Mouse (Mus musculus): ENCODE measurements around the gene Dgke.
"Not testable (repeated sequence)": the region's sequence is repeated elsewhere in the genome, so short reads cannot be mapped to it uniquely, and the experiment has no call there.

The Dgke gene

GRCm38 (mm10) chr11:89073541-89073940, 6.9 kb upstream of the Dgke start, which contains the start of gene Gm525:
Gm525 (plus strand) TSS chr11:89073841.
- DNase-seq: no peak

DNA sequence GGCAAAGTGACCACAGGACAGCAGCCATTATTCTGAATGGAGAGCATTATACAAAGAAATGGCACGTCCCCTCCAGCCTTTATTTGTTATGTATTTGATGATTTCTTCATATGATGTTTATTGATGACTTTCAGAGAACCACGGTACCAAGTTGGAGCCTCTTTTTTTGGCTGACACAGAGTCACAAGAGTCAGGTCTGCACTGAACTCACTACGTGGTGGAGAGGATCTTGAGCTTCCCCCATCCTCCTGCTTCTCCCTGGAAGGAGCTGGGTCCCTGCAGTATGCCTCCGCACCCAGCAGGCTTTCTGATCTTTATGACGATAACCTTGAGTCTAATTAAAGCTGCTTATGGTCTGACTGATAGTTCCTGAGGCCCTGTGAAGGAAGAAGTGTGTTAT, 4.9 kb upstream of the Dgke start:
- peak; percentile 55 for DNase-seq

DNA sequence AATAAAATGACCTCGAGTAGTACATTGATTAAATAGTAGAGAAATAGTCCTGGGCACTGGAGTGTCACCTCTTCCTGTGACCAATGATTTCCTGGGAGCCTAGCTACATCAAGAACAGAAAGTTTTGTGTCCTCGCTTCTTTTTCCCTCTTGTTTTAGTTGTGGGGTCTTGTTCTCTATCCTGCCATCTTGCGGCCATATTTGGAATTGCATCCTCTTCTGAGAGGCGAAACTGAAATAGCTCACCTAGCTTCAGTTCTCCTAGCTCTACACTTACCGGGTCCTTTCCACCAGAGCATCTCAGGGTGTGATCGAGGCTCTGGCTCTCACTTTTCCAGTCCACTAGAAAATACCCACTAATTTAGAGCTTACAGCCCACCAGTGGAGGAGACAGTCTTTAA, 2.7 kb upstream of the Dgke start:
- peak; percentile 94 for DNase-seq

DNA sequence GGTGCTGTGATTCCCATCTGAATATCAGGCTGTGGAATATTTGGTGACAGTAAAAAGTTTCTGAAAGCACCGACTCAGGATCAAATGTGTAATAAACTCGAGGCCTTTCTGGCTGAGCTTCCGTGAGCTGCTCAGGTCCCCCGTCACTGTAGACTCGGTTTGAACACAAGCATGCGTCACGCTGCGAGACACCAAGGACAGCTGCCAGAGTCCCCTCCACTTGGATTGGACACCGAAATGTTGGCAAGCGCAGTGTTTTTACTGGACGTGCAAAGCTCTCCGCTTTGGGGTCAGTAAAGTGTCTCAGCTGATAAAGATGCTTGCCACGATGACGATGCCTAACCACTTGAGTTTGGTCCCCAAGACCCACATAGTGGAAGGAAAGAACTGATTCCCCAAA, 2.0 kb upstream of the Dgke start:
- peak; percentile 98 for DNase-seq

- DNase-seq: peak; percentile 89
Observed at GRCm38 (mm10) chr11:89067871-89068490, 1.3 kb upstream of the Dgke start.

GRCm38 (mm10) chr11:89067301-89067822, 712 bp upstream of the Dgke start:
- peak; percentile 98 for DNase-seq

- DNase-seq: peak; percentile 86
Observed at GRCm38 (mm10) chr11:89066126-89066525, 524 bp downstream of the Dgke start.

DNA sequence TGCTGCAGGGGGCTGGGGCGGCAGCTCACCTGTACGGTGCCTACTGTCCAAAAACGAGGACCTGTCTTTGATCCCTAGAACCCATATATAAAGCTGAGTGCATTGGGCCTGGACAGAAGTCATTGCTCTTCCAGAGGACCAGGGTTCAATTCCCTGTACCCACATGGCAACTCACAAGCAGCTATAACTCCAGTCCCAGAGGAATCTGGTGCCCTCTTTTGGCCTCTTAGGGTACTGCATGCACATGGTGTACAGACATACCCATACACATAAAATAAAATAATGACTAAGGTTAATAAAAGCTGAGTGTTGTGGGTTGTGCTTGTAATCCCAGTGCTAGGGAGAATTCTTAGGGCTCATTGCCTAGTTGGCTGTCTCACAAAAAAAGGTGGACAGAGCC, 1.4 kb downstream of the Dgke start:
- DNase-seq: peak; percentile 87

DNA sequence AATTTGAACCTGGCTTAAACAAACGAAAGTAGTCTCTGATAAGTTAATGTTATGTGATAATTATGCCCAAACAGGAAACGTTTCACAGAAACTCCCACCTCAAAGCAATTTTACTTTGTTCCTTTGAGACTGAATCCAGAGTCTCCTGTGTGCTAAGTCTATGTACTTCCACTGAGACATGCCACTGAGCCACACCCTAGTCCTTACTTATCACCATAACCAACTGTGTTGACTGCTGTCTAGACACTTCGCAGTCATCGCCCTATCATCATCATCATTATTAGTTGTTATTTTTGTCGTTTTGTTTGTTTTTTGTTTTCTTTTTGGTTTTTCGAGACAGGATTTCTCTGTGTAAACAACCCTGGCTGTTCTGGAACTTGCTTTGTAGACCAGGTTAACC, 2.3 kb downstream of the Dgke start:
- no peak for DNase-seq

GRCm38 (mm10) chr11:89061362-89061761, 5.3 kb downstream of the Dgke start:
- DNase-seq: no peak

DNA sequence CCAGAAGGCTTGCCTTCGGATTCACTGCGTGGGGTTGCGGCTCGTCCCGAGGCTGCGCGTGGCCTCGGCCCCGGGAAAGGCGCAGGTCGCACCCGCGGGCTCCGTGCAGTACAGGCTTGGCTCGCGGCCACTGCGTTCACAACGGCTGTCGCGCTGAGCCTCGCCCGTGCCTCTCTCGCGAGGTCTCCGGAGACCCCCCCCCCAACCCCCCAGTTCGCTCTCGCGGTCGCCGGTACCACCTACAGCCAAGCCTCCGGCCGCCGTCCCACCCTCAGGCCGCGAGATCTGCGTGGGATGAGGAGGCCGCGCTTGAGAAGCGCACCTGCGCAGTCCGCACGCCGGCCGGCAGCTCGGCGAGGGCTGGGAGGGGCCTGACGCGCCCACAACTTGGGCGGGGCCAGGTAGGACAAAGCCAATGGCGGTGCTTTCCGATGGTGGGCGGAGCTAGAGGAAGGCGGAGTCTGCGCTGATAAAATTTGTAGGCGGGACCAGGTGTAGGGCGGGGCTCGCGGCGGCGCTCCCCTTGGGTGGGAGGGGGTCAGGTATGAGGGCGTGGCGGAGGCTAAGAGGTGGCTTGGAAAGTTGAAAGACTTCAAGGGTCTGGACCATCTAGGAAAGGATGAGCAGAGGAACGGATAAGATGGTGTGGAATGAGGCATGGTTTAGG, 6.1 kb downstream of the Dgke start:
- peak; percentile 99 for DNase-seq

GRCm38 (mm10) chr11:89059919-89060422, 6.7 kb downstream of the Dgke start:
- peak; percentile 92 for DNase-seq

DNA sequence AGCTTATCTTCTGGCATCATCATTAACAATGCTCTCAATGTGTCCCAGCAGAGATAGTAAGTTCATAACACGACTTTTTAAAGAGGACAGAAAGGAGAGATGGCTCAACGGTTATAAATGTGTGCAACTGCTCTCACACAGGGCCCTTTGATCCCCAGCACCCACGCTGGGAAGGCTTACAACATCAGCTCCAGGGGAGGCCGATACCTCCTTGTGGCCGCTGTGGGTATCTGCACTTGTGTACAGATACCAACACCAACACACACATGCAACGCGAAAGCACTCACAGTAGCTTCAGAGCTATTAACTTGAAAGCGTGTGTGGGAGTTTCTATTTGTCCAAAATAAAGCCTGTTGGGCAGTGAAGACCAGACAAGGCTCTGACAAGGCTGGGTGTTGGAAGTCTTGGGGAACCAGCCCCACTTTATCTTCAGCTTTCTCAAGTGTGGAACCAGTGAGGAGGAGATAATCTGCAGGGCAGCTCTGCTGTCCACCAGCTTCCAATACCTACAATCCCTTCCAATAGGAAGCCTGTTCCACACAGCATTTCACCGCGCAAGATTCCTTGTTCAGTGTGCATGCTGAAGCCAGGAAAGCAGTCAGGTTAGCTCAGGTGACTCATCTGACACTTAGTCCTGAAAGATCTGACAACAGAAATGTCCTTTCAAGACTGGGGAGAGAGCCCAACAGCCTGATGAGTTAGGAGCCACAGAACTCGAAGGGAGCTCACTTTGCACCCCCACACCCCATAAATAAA, 8.0 kb downstream of the Dgke start:
- no peak for DNase-seq

DNA sequence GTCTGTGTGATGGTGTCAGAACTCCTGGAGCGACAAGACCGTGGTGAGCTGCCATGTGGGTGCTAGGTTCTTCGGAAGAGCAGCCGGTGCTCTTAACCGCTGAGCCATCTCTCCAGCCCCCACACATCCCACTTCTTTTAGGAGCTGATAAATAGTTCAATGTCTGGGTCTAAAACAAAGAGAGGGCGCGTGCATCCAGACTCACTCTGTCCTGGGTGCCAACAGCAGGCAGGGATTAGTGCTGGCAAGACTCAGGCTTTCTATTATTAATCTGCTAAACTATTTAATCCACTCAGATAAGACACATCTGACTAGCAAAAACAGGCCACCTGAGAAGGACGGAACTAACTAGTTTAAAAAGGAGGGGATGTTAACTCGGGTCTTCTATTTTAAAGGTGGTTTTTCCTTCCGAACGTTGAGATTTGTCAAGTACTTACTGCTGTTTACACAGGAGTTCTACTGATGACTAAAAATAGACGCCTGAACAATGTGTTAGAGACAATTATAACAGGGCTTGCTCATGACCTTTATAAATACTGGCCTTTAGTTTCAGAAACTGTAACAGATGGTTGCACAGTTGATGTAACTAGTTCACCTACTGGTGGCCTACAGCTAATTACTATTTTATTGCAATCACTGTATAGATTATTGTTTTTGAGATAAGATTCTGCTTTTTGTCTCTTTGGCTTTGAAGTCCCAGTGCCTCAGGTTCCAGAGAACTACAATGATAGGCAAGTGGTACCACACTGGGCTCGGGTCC, 10.5 kb downstream of the Dgke start:
- DNase-seq: peak; percentile 93

DNA sequence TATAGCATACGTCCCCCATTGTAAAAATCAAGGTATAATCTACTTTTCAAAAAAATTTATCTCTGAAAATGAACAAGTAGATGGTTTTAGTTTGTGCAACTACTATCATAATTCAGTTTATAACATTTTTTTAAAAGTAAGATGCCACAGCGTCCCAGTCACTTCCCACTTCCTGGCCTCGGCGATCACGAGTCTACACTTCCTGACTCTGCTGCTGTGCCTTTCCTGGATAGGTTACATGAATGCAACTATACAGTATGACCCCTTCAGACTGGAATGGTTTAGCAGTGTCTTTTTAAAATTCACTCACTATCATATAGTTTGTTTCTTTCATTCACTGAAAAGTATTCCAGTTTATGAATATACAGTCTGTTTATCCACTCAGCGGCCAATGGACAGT, 14.9 kb downstream of the Dgke start:
- no peak for DNase-seq

DNA sequence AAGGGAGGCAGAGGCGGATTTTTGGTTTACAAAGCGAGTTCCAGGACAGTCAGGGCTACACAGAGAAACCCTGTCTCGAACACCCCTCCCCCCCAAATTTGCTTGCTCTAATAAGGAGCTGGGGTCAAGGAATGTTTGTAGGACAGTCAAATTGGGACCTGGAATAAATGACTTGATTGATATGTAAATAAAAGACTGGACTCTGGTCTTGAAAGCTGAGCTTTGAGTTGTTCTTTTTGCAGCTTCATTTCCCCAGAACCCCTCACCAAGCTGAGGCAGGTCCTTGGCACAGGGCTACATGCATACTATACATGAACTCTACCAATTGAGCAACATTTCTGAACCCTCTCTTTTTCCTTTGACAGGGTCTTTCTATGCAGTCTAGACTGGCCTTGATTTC, 20.6 kb downstream of the Dgke start:
- DNase-seq: no peak

DNA sequence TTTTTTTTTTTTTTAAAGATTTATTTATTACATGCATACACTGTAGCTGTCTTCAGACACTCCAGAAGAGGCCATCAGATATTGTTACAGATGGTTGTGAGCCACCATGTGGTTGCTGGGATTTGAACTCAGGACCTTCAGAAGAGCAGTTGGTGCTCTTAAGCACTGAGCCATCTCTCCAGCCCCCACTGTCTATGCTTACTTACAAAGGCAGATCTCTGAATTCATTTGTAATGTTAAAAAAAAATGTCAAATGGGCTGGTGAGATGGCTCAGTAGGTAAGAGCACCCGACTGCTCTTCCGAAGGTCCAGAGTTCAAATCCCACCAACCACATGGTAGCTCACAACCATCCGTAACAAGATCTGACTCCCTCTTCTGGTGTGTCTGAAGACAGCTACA, 21.1 kb downstream of the Dgke start:
- DNase-seq: not testable (repeated sequence)

GRCm38 (mm10) chr11:89043046-89043445, 23.6 kb downstream of the Dgke start:
- DNase-seq: no peak

- not testable (repeated sequence) for DNase-seq
Observed at GRCm38 (mm10) chr11:89041073-89041472, 25.6 kb downstream of the Dgke start.

GRCm38 (mm10) chr11:89039325-89039724, 27.3 kb downstream of the Dgke start:
- peak; percentile 96 for DNase-seq

DNA sequence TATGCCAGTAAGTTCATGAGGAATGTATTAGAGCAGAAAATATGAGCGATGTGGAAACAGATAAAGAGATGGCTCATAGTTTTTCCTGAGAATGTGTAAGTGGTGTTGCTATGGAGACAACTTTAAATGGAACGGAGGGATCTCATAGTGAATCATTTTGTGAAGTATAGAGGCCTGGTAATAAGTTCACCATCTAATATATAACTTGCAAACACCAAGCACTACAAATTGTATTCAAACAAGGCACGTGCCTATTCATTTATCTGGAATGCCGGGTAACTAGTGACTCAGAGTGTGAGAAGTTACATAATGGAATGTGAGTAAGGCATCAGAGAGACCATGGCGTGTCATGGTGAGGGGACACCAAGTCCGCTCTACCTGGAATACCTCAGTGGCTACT, 28.2 kb downstream of the Dgke start:
- no peak for DNase-seq

- DNase-seq: no peak
Observed at GRCm38 (mm10) chr11:89035552-89035951, 31.1 kb downstream of the Dgke start.

- DNase-seq: no peak
Observed at GRCm38 (mm10) chr11:89034592-89034991, 32.1 kb downstream of the Dgke start.
